Mouse (Mus musculus) central nervous system, embryonic 14 days (tissue): Measurements from ENCODE around the gene Arhgap32. TPM values are rescaled to one million over a fixed set of nuclear protein-coding genes. Genes with fewer than 3 reads are reported as not detected.

Experiments used
- polyA plus RNA-seq: library from polyadenylated mRNA; depleted of rRNA; stranded (reverse); fragments of >200 nt; gene quantifications from 2 replicates; pipeline ENCODE4 v1.2.3, GENCODE M21; 2012; rRNA removed

The Arhgap32 gene
- 9.2 and 11.0 TPM in 2 replicates for polyA plus RNA-seq

GRCm38 (mm10) chr9:32115786-32116185, at the start of gene Arhgap32:
Gene Arhgap32, plus strand, starts transcription at chr9:32116136.

Other genes with a start within 250 kb of the Arhgap32 start
- gene Barx2, start 202.7 kb upstream of the Arhgap32 start, polyA plus RNA-seq: 0.27 and 2.8 TPM in 2 replicates
- 0.64 and 0.88 TPM in 2 replicates for gene Kcnj5, start 228.2 kb downstream of the Arhgap32 start, polyA plus RNA-seq